Mouse (Mus musculus) bone marrow, adult 2 months (tissue): ENCODE data around the gene Olfr1391.

Experiments
- CTCF ChIP-seq: fragments of 200-500 bp; IDR thresholded peaks from 2 replicates; pipeline ENCODE4 v1.5.1; 2011; ENCODE audit warnings: low read length, control low read depth; ENCODE audit not compliant: control insufficient read depth, insufficient read depth
- POLR2A ChIP-seq: fragments of 200-500 bp; IDR thresholded peaks from 2 replicates; pipeline ENCODE4 v1.6.1; 2011; ENCODE audit warnings: low read depth, mild to moderate bottlenecking, control low read depth, low read length, borderline replicate concordance; ENCODE audit not compliant: control insufficient read depth

- no peak for TF ChIP-seq CTCF
- no peak for TF ChIP-seq POLR2A
These were observed 4.2 kb downstream of the Olfr1391 start for GRCm38 (mm10) chr11:49326726-49327125.
